Mouse (Mus musculus) megakaryocyte, embryonic 14.5 days (primary cell): ENCODE measurements at regions not wholly inside any gene's neighbourhood (a gene's known extent, or its start where the extent isn't known, plus 50 kb on each side); places are given as distances from the start of the nearest gene placed in this dataset.

Experiments
- FLI1 ChIP-seq: IDR thresholded peaks from 2 replicates; pipeline ENCODE4 v1.6.1; 2012; ENCODE audit warnings: low read length, inconsistent platforms, mixed read lengths
- GATA1 ChIP-seq: IDR thresholded peaks from 3 replicates; pipeline ENCODE4 v1.6.1; 2012; ENCODE audit warnings: mixed read lengths, low read length, inconsistent platforms, borderline replicate concordance

GRCm38 (mm10) chr15:56042449-56042848 lies 1435.0 kb downstream of the Slc22a22 start:
- no peak for TF ChIP-seq GATA1
- no peak for TF ChIP-seq FLI1
